Mouse (Mus musculus): ENCODE data around the gene Spc25.

GRCm38 (mm10) chr2:69193555-69193954 is 12.4 kb downstream of the Spc25 start:
- TF ChIP-seq EP300 (IDR thresholded peaks at IDR 0.05; ENCODE audit: low read depth) (no peak), CTCF (IDR thresholded peaks at IDR 0.05; ENCODE audit: low read depth) (no peak)

All from liver, postnatal 0 days (tissue).